Mouse (Mus musculus): Measurements from ENCODE around the gene Cables2.

DNA sequence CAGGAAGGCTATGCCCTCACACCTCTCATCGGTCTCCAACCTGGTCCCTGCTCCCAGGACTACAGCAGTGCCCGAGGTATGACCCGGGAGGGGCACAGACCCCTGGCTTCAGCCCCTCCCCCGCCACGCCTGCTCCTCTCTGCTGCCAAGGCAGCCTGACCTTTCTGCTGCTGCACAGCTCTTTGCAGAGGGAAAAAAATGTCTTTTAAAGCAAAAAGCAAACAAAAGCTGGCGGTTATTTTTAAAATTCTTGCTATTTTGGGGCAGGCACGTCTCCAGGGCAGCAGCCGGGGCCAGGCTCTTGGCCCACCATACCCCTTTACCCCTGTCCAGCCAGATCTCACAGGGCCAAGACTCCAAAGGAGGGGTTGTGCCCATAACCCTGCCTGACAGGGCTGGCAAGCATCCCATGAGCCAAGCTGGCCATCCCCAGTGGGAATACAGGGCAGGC is 58.3 kb downstream of the Cables2 start:
- TF ChIP-seq CTCF (IDR thresholded peaks at IDR 0.05; ENCODE audit: low read depth) (no peak), EP300 (IDR thresholded peaks at IDR 0.05; ENCODE audit: low read depth) (no peak)

Measured in heart, postnatal 0 days (tissue).